Comparison of ENCODE assay signal across 9 mouse cellular contexts in the genomic region with DNA sequence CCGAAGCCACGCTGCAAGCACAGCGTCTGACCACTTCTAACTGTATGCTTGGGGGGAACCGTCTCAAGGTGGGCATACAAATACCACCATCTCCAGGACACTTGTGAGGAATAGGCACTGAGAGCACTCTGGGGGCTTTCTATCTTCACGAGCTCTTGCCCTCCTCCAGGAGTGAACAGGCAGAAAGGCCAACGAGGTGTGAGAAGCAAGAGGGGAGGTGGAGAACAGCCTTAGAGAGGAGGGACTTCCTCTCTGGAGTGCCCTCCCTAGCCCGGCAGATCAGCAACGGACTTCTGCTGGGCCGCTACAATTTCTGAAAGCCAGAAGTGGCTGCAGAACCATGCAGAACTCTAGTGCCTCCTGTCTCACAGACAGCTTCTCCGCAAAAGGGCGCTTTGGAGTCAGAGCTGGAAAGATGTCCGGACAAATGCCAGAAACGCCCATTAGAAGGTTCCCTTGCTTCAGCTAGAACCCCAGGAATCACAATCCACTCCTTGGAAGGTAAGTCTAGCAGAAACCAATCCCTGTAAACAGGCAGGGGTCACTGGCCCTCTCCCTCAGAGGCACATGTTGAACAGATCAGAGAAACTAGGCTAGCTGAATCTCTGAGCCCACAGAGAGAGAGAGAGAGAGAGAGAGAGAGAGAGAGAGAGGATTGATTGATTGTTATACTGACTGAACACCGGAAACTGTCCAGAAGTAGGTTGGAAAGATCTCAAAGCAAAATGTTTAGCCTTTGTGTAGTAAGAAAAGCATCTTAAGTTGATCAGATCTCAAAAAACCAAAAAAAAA. TPM values are rescaled to one million over a fixed set of nuclear protein-coding genes. Genes with fewer than 3 reads are reported as not detected.
DNase-seq lines count a peak whose midpoint lies in the region; TF ChIP-seq lines count a peak whose summit lies in the region.
"Had no signal": no experiment of that assay in that cellular context is flagged by ENCODE, and none has a peak within 500 bp of the region (broad histone marks: within the 10 kb centered on the region; RNA-seq: fewer than 3 reads in every experiment).

No protein-coding gene starts in this region.

- H3K79me2 ChIP-seq in heart, adult 2 months (replicated peaks; ENCODE audit: control insufficient read depth, insufficient read depth, low read length) = peaks cover 7% of the 10 kb centered on the region

- peak overlapping the region; percentile 35 for H3K9ac ChIP-seq in heart, adult 2 months (ENCODE audit: low read depth, low read length)

- no peaks in the 10 kb centered on the region for H3K27me3 ChIP-seq in heart, adult 2 months (ENCODE audit: control insufficient read depth, insufficient read depth, low read length)

- no peak for TF ChIP-seq EP300 in heart, adult 2 months (IDR thresholded peaks at IDR 0.05; ENCODE audit: insufficient read depth, low read depth, low read length)

- intact Hi-C loops in heart, adult 2 months (cut with DNase I) = no loop called here

- TF ChIP-seq POLR2A in heart, adult 2 months (IDR thresholded peaks at IDR 0.05; ENCODE audit: insufficient read depth, low read depth, low read length) = 0 out of 2 replicates have a peak, but pooled peaks have one; percentile 36

- H3K4me3 ChIP-seq in heart, adult 2 months = peak overlapping the region; percentile 2

- WGBS in heart, adult 2 months = 35% methylated on average over 14 of the region's 14 CpGs

- H3K27ac ChIP-seq in heart, adult 2 months = peak overlapping the region; percentile 24; the same call in 1 of the 2 replicates

- DNase-seq in heart, adult 2 months = no peak
- DNase-seq in heart, adult 18-20 months = no peak
- peak; percentile 31 for DNase-seq in thymus, postnatal 4 days
- no peak for DNase-seq in thymus, postnatal 25 days
- peak; percentile 53 for DNase-seq in liver
- DNase-seq in frontal cortex, postnatal 25 days (ENCODE audit: low spot score in 2 of 2) = no peak
- DNase-seq in layer of hippocampus, adult 18-20 months (ENCODE audit: low spot score in 2 of 2) = no peak
- no peak for DNase-seq in right cerebral cortex, adult 2 months (ENCODE audit: low spot score in 2 of 2)

- peaks cover 17% of the 10 kb centered on the region for H3K4me1 ChIP-seq in heart, adult 2 months (ENCODE audit: control insufficient read depth, insufficient read depth, low read length)

- no peak for TF ChIP-seq CTCF in heart, adult 2 months (IDR thresholded peaks at IDR 0.05)

- H3K36me3 ChIP-seq in heart, adult 2 months (ENCODE audit: control insufficient read depth, insufficient read depth, low read length) = no peaks in the 10 kb centered on the region; the same call in 1 of the 2 replicates

RNA-seq across cellular contexts. Expression of gene Rab5c, which starts 1.9 kb away (rescaled TPM):
- total RNA-seq in heart, adult 2 months (2021) = 10 to 100 TPM; 53.0 to 56.3 TPM
- polyA plus RNA-seq in heart, adult 2 months (2012; rRNA removed) = 69.3 and 97.8 TPM in 2 replicates
- total RNA-seq in heart, adult 18-20 months (2021) = 10 to 100 TPM; 53.9 to 59.8 TPM
- total RNA-seq in layer of hippocampus, adult 18-20 months (2021) = 100 to 1,000 TPM; 149 to 156 TPM

RNA-seq across cellular contexts. Expression of gene Hspb9, which starts 22.5 kb away (rescaled TPM):
- total RNA-seq in heart, adult 2 months (2021) = not detected
- polyA plus RNA-seq in heart, adult 2 months (2012; rRNA removed) = 0.50 and 0.62 TPM in 2 replicates
- not detected for total RNA-seq in heart, adult 18-20 months (2021)
- not detected for total RNA-seq in layer of hippocampus, adult 18-20 months (2021)
- total RNA-seq: gastrocnemius, postnatal 4 days had no signal

RNA-seq across cellular contexts. Expression of gene Kcnh4, which starts 23.6 kb away (rescaled TPM):
- total RNA-seq in heart, adult 2 months (2021) = not detected
- 0.04 TPM in 1 of 2 replicates, not detected in the other for polyA plus RNA-seq in heart, adult 2 months (2012; rRNA removed)
- not detected for total RNA-seq in heart, adult 18-20 months (2021)
- 1 to 10 TPM; 2.0 to 2.1 TPM for total RNA-seq in layer of hippocampus, adult 18-20 months (2021)

RNA-seq across cellular contexts. Expression of gene Kat2a, which starts 23.9 kb away (rescaled TPM):
- 10 to 100 TPM; 13.1 to 14.0 TPM for total RNA-seq in heart, adult 2 months (2021)
- 18.9 and 21.7 TPM in 2 replicates for polyA plus RNA-seq in heart, adult 2 months (2012; rRNA removed)
- total RNA-seq in heart, adult 18-20 months (2021) = 10 to 100 TPM; 12.2 to 14.7 TPM
- total RNA-seq in layer of hippocampus, adult 18-20 months (2021) = 10 to 100 TPM; 53.9 to 58.0 TPM

RNA-seq across cellular contexts. Expression of gene Hcrt, which starts 26.6 kb away (rescaled TPM):
- not detected for total RNA-seq in heart, adult 2 months (2021)
- not detected in 2 replicates for polyA plus RNA-seq in heart, adult 2 months (2012; rRNA removed)
- not detected for total RNA-seq in heart, adult 18-20 months (2021)
- not detected for total RNA-seq in layer of hippocampus, adult 18-20 months (2021)
- total RNA-seq: gastrocnemius, postnatal 4 days had no signal

Comparison
In these comparisons a context has a peak if more than half of its experiments do, and no peak if none do; other contexts are left out.
1. DNase-seq: peak in thymus, postnatal 4 days (single experiment) and liver (single experiment); none in heart, adult 2 months (0 of 2), heart, adult 18-20 months (0 of 2), thymus, postnatal 25 days (single experiment), frontal cortex, postnatal 25 days (0 of 2), layer of hippocampus, adult 18-20 months (0 of 2) and right cerebral cortex, adult 2 months (0 of 2).